Mouse (Mus musculus): Measurements from ENCODE around the gene Mettl9. TPM values are rescaled to one million over a fixed set of nuclear protein-coding genes. Genes with fewer than 3 reads are reported as not detected.

The Mettl9 gene
- polyA plus RNA-seq, 1 experiment from 2014 or later = 225 TPM

Other genes with a start within 250 kb of the Mettl9 start
- not detected in 2 replicates for gene Gm5737, start 222.1 kb upstream of the Mettl9 start, polyA plus RNA-seq (2015; fragmentation: Nextera tagmentation; extraction: Ambion mirVana)
- gene Eef2k, start 191.6 kb upstream of the Mettl9 start, polyA plus RNA-seq (2015; fragmentation: Nextera tagmentation; extraction: Ambion mirVana) = 19.2 and 22.0 TPM in 2 replicates
- 27.1 and 30.1 TPM in 2 replicates for gene Polr3e, start 116.7 kb upstream of the Mettl9 start, polyA plus RNA-seq (2015; fragmentation: Nextera tagmentation; extraction: Ambion mirVana)
- 11.1 TPM in 2 replicates for gene Cdr2, start 52.1 kb upstream of the Mettl9 start, polyA plus RNA-seq (2015; fragmentation: Nextera tagmentation; extraction: Ambion mirVana)
- gene Mfsd13b, start 51.9 kb upstream of the Mettl9 start, polyA plus RNA-seq (2015; fragmentation: Nextera tagmentation; extraction: Ambion mirVana) = 0.31 and 0.45 TPM in 2 replicates
- gene Igsf6, start 40.1 kb downstream of the Mettl9 start, polyA plus RNA-seq (2015; fragmentation: Nextera tagmentation; extraction: Ambion mirVana) = 0.63 and 0.96 TPM in 2 replicates
- 0.05 and 0.31 TPM in 2 replicates for gene Otoa, start 47.2 kb downstream of the Mettl9 start, polyA plus RNA-seq (2015; fragmentation: Nextera tagmentation; extraction: Ambion mirVana)